Mouse (Mus musculus) forebrain, embryonic 16.5 days (tissue): ENCODE results near the gene Rccd1. TPM values are rescaled to one million over a fixed set of nuclear protein-coding genes. Genes with fewer than 3 reads are reported as not detected.

Experiments
- ATAC-seq: fragments of 200-750 bp; cut with Nextera tagmentation; 2 replicates; pipeline ENCODE4 v1.8.0; 2017; ENCODE audit warnings: mild to moderate bottlenecking, moderate library complexity
- H3K27ac ChIP-seq: fragments of 300-500 bp; sonication (generic); 2 replicates; pipeline ENCODE4 v1.5.1; 2014; ENCODE audit warnings: low read length, control low read depth
- H3K27me3 ChIP-seq: fragments of 300-500 bp; sonication (generic); replicated peaks from 2 replicates; pipeline ENCODE4 v1.6.1; 2014; ENCODE audit warnings: low read length; ENCODE audit not compliant: control insufficient read depth, insufficient read depth
- H3K36me3 ChIP-seq: fragments of 300-500 bp; sonication (generic); 2 replicates; pipeline ENCODE4 v1.6.1; 2014; ENCODE audit not compliant: control insufficient read depth, insufficient read depth
- H3K4me1 ChIP-seq: fragments of 300-500 bp; sonication (generic); replicated peaks from 2 replicates; pipeline ENCODE4 v1.6.1; 2014; ENCODE audit warnings: low read length; ENCODE audit not compliant: control insufficient read depth, insufficient read depth
- H3K4me2 ChIP-seq: fragments of 300-500 bp; sonication (generic); 2 replicates; pipeline ENCODE4 v1.6.1; 2014; ENCODE audit warnings: mild to moderate bottlenecking, low read length, control low read depth
- H3K4me3 ChIP-seq: fragments of 300-500 bp; sonication (generic); replicated peaks from 2 replicates; pipeline ENCODE4 v1.5.1; 2014; ENCODE audit warnings: mild to moderate bottlenecking, low read length, control low read depth
- H3K9ac ChIP-seq: fragments of 300-500 bp; sonication (generic); replicated peaks from 2 replicates; pipeline ENCODE4 v1.6.1; 2014; ENCODE audit warnings: low read depth, low read length, control low read depth
- H3K9me3 ChIP-seq: fragments of 300-500 bp; sonication (generic); 2 replicates; pipeline ENCODE4 v1.6.1; 2016; ENCODE audit warnings: low read length; ENCODE audit not compliant: control insufficient read depth
- WGBS: fragments of 180-500 bp; shearing (Covaris S2); extraction: QIAGEN DNeasy Blood & Tissue Kit; methylation state at CpG from one replicate; pipeline ENCODE4 v1.1.7; 2014; 5-methylcytosine and 5-hydroxymethylcytosine counted together
- polyA plus RNA-seq: library from polyadenylated mRNA; unstranded; fragments of >200 nt; fragmentation: Nextera tagmentation; extraction: Ambion mirVana; gene quantifications from 2 replicates; pipeline ENCODE4 v1.2.1, GENCODE M21; 2015

Gene Rccd1
- polyA plus RNA-seq, 1 experiment from 2014 or later, result 17.2 TPM

DNA sequence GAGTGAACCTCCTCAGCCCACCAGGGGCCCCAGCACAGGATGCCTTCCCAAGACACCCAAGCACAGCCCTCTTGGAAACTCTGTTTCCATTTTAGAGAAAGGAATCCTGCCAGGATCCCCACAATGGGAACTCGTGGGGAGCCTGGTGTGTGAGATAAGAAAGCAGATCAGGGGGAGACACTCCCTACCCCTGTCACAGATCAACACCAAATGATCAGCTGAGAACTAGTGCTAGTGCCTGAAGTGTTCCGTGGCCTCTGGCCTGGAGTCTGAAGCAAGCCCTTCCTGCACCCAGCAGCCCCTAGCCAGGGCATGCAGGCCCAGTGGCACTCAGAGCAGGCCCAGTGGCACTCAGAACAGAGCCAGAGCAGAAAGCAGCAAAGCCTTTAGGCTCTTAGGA is 26.6 kb upstream of the Rccd1 start:
- no peak for ATAC-seq
- Histone ChIP-seq H3K4me2 (no peak overlapping the region), H3K27ac (no peak overlapping the region), H3K4me1 (no peaks in the 10 kb centered on the region), H3K4me3 (no peak overlapping the region), H3K9me3 (no peaks in the 10 kb centered on the region), H3K27me3 (no peaks in the 10 kb centered on the region), H3K9ac (no peak overlapping the region), H3K36me3 (peaks cover 22% of the 10 kb centered on the region)
- WGBS, result 71% methylated on average over 2 of the region's 2 CpGs

DNA sequence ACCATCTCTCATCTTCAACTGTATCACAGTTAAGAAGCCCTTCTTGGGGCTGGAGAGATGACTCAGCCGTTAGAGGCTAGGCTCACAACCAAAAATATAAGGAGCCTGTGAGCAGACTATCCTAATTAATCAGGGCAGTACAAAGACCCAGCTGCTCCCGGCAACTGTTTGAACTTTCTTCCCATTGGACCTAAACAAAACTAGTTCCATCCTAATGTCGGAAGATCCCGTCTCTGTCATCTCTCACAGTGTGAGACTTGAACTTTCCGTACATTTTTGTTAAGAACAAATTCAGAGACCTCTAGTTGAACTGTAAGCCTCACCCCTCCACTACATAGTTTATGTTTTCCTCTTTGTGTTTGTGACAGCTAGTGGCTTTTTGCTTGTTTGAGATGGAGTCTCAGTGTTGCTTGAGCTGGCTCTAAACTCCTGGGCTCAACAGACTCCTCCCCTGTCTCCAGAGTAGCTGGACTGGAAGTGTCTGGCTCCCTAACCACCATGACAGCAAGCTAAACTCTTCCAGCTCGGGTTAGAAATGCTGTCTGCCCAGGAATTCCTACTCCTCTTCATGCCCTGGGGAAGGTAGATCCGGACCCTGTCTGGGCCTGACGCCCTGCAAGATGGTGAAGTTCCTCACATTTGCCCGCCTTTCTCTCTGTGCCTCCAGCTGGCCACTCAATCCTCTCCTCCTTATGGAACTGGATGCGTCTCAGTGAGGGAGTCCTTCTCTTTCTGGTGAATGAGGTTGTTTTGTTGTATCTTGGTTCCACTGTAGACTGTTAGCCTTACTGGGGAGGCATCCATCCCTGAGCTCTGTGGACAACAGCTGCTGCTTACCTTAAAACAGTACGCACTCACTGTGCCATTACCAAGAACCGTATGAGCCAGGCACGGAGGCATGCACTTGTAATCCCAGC is 23.7 kb upstream of the Rccd1 start:
- Histone ChIP-seq H3K27me3 (no peaks in the 10 kb centered on the region), H3K4me1 (peaks cover 7% of the 10 kb centered on the region), H3K9ac (no peak overlapping the region), H3K27ac (no peak overlapping the region), H3K36me3 (peaks cover 16% of the 10 kb centered on the region), H3K4me3 (no peak overlapping the region), H3K9me3 (no peaks in the 10 kb centered on the region), H3K4me2 (no peak overlapping the region)
- no peak for ATAC-seq
- WGBS, result 63% methylated on average over 13 of the region's 13 CpGs

- no peaks in the 10 kb centered on the region for H3K9me3 ChIP-seq
- no peak overlapping the region for H3K4me2 ChIP-seq
- no peak overlapping the region for H3K9ac ChIP-seq
- ATAC-seq, result no peak
- no peaks in the 10 kb centered on the region for H3K27me3 ChIP-seq
- WGBS, result 88% methylated on average over 5 of the region's 5 CpGs
- no peak overlapping the region for H3K27ac ChIP-seq
- H3K4me3 ChIP-seq, result no peak overlapping the region
- H3K36me3 ChIP-seq, result peaks cover 10% of the 10 kb centered on the region
- H3K4me1 ChIP-seq, result peaks cover 13% of the 10 kb centered on the region
Measured at GRCm38 (mm10) chr7:80346830-80347229, 22.6 kb upstream of the Rccd1 start.

- H3K36me3 ChIP-seq, result peaks cover 7% of the 10 kb centered on the region
- H3K9ac ChIP-seq, result no peak overlapping the region
- H3K27ac ChIP-seq, result no peak overlapping the region
- no peak overlapping the region for H3K4me3 ChIP-seq
- no peaks in the 10 kb centered on the region for H3K27me3 ChIP-seq
- 94% methylated on average over 9 of the region's 9 CpGs for WGBS
- peaks cover 14% of the 10 kb centered on the region for H3K4me1 ChIP-seq
- no peaks in the 10 kb centered on the region for H3K9me3 ChIP-seq
- no peak for ATAC-seq
- no peak overlapping the region for H3K4me2 ChIP-seq
Measured at GRCm38 (mm10) chr7:80346173-80346572, 21.9 kb upstream of the Rccd1 start.

GRCm38 (mm10) chr7:80343270-80344018 is 19.2 kb upstream of the Rccd1 start:
- no peaks in the 10 kb centered on the region for H3K9me3 ChIP-seq
- peak overlapping the region; percentile 72 for H3K9ac ChIP-seq
- H3K27me3 ChIP-seq, result no peaks in the 10 kb centered on the region
- H3K4me3 ChIP-seq, result peak overlapping the region; percentile 52
- ATAC-seq, result peak; percentile 6; the same call in 1 of the 2 replicates
- no peaks in the 10 kb centered on the region for H3K36me3 ChIP-seq
- H3K27ac ChIP-seq, result peak overlapping the region; percentile 73
- peak overlapping the region; percentile 79 for H3K4me2 ChIP-seq
- H3K4me1 ChIP-seq, result peaks cover 33% of the 10 kb centered on the region
- 25% methylated on average over 19 of the region's 19 CpGs for WGBS

GRCm38 (mm10) chr7:80342858-80343257 is 18.6 kb upstream of the Rccd1 start, which contains the start of gene Hddc3:
TSS of gene Hddc3 (plus strand) at chr7:80343104.
- no peaks in the 10 kb centered on the region for H3K27me3 ChIP-seq
- peak within 1 kb of the TSS; percentile 79 for H3K4me2 ChIP-seq
- ATAC-seq, result peak; percentile 41
- peaks cover 39% of the 10 kb centered on the region for H3K4me1 ChIP-seq
- H3K9me3 ChIP-seq, result no peaks in the 10 kb centered on the region
- H3K4me3 ChIP-seq, result peak within 1 kb of the TSS; percentile 52
- H3K36me3 ChIP-seq, result no peaks in the 10 kb centered on the region
- under 1% methylated on average over 25 of the region's 25 CpGs for WGBS
- H3K9ac ChIP-seq, result peak within 1 kb of the TSS; percentile 72
- H3K27ac ChIP-seq, result peak within 1 kb of the TSS; percentile 73

DNA sequence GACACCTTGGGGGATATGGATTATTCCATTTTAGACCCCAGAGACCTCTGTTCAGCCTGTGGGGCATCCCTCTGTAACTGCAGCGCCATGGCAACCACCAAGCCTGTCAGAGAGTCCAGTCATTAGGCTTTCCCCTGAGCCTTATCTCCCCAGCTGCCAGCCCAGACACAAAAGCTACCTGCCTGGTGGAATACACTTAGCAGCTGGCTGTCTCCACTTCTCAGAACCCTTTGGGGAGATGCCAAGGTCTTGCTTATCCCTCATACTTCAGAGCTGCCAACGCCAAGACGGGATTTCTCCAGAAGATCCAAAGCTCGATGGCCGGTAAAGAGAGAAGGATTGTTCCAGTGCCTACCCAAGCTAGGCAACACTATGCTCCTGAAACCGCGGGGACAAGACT is 17.5 kb upstream of the Rccd1 start:
- no peak overlapping the region for H3K27ac ChIP-seq
- H3K4me3 ChIP-seq, result no peak overlapping the region
- H3K36me3 ChIP-seq, result peaks cover 4% of the 10 kb centered on the region; the same call in 1 of the 2 replicates
- H3K27me3 ChIP-seq, result no peaks in the 10 kb centered on the region
- WGBS, result 75% methylated on average over 7 of the region's 7 CpGs
- no peak overlapping the region for H3K4me2 ChIP-seq
- H3K9me3 ChIP-seq, result no peaks in the 10 kb centered on the region
- H3K4me1 ChIP-seq, result peaks cover 44% of the 10 kb centered on the region
- no peak overlapping the region for H3K9ac ChIP-seq
- no peak for ATAC-seq

DNA sequence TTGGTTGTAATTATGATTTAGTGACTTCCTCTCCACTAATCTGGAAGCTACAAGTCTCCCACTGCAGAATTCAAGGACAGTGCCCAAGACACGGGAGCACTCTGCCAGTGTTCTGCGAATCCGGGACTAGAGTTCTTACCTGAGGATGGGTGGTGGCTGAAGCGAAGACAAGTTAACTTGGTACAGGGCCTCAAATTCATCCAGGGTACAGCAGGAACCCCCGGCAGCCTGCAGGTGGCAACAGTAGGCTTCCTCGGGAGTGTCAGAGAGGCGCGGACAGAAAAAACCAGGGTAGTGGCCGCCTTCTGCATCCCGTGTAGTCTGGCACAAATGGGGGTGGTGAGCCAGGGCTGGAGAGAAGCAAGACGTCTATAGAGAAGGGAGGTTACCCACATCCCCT is 16.5 kb upstream of the Rccd1 start, which contains the start of gene Unc45a:
Gene Unc45a, minus strand, starts transcription at position 213 of the 400 bp plus-strand sequence.
- Histone ChIP-seq H3K4me2 (peak within 1 kb of the TSS; percentile 78), H3K27me3 (no peaks in the 10 kb centered on the region), H3K4me1 (peaks cover 44% of the 10 kb centered on the region), H3K4me3 (peak within 1 kb of the TSS; percentile 75), H3K36me3 (peaks cover 13% of the 10 kb centered on the region), H3K9ac (peak within 1 kb of the TSS; percentile 74), H3K27ac (peak within 1 kb of the TSS; percentile 90), H3K9me3 (no peaks in the 10 kb centered on the region)
- WGBS, result 3% methylated on average over 11 of the region's 11 CpGs
- ATAC-seq, result peak; percentile 32
